Mouse (Mus musculus) ZHBTc4 (cell line): ENCODE data around the gene Stk39.

Source experiments
- DNase-seq: peaks from one replicate; pipeline ENCODE4 v3.0.0-alpha.2; 2011; ENCODE audit warnings: low read depth, low spot score

Gene Stk39

DNA sequence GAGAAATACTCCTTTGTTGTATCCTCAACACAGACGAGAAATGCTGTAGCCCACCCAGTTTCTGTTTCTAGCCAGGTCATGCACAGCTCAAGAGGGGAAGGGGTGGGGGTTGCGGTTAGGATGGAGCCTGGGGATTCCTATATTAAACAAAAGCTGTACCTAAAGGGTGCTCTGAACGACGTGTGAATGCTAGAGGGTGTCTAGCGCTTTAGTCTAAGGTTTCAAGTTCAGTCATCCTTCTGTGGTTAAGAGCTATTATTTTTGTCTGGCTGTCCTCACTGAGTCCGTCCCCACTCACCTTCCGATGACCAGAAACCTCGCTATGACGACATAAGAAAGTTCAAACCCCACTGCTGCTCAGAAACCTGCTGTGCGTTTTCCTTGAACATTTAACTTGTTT, 182.9 kb downstream of the Stk39 start:
- DNase-seq, result no peak

DNA sequence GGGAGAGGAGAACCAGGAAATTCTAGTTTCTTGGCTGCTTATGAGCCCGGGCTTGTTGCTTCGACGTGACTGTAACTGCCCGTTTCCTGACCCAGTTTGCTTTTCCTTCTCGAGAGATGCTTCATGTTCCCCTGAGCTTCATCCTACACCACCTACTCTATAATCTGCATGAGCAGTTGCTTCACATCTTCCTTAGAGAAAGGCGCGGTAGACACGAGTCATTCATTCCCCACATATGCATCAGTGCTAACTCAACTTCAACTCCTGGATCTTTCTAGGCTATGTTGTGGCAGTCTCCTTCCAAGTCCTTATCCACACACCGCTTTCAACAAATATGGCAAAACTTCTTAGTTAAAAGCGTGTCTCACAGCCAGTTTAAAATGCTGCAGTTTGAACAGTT, 184.0 kb downstream of the Stk39 start:
- no peak for DNase-seq

DNA sequence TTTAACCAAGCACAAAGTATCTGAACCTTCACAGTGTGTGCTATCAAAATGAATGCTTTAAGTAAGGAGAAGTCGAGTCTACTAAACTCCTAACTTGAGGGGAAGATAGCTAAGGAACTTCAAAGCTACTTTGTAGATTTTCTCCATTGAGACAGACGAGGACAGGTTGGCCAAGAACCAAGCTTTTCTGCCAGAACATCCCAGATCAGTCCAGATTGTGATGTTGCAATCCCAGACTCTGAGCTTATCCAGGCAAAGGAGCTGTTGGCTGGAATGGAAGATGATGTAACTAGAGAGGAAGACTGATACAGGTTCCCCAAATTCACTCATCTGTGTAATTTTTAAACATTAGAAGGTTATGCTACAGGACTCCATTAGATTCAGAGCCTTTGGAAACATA, 187.7 kb downstream of the Stk39 start:
- no peak for DNase-seq

DNA sequence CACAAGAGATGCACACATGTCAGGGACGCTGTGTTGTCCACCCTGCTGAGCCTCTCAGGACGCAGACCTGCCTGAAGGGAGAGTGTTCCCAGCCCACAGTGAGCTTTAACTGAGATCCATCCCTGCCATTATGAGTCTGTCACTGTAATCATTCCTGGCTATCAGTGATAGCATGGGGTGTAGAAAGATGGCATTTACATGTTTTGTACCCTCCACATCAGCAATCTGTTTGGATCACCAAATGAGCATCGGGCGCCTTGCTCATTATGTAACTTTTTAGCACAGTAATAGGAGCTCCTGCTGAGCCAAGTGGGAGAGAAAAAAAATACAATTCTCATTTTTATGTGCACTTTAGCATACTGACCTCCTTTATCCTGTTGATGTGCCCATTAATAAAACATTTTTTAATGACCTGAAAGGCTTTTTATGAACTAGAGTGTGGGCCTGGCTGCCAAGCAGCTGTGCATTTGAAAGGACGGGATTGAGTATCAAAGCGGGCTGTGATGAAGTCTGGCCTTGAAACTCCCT, 189.0 kb downstream of the Stk39 start:
- peak; percentile 17 for DNase-seq

DNA sequence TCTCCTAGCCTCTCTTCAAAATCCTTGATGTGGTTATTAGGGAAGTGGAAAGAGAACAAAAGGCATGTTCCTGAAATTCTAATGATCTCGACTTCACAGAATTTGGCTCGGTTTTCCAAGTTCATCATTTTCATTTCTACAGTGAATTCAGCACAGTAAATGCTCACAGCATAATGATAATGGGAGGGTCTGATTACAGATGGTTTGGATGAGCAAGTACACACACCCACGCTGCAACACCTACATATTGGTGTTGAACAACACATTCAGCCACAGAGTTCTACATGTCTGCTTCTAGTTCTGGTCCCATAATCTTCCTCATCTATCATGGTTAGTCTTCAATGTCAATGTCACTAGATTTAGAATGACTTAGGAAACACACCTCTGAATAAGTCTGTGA, 190.5 kb downstream of the Stk39 start:
- DNase-seq, result no peak

DNA sequence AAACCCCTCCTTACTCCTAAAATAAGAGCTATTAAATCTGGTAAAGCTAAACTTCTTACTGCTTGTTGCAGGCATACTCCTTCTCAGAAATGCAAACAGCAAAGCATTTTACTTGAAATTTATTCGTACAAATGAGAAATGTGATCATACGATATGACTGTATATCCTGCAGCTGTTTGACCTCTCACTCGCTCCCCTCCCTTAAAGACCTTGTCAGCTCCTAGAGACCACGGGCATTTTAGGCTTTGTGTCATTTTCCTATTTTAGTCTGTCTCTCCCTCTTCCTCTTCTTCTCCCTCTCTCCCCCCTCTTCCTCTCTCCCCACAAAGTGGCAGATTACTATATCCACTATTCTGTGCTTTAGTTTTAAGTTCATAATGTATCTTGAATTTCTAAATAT, 200.8 kb downstream of the Stk39 start:
- no peak for DNase-seq

DNA sequence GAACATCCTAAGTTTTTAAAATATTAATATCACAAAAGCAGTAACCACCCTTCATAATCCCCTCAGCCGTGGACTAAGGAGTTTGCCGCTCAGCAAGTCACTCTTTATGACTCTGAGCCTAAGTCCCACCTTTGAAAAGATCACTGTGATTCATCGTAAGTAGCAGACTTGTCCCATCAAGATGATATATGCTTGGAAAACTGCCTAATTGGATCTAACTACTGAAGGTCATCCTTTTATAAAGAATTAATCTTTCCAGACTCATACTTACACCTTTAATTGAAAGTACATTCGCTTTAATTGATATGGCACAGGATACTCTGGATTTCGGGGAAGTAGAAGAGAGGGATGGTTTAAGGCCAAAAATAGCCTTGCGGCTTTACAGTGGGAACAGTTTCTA, 201.2 kb downstream of the Stk39 start:
- DNase-seq, result no peak

DNA sequence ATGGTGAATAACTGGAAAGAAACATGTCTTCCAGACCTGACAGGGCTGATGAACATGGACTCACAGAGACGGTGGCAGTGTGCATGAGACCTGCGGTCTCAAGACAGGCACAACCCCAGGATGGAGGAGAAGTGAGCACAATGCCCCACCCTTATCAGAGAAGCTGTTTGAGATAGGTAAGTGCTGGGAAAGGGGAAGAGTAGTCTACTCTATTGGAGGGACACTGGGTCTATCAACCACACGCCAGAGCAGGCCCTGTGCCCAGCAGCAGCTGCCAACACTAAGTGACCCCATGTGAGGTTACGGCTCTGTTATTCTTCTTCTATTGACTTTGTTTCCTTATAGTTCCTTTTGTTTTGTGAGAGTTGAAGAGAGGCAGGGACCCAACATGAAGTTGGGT, 202.4 kb downstream of the Stk39 start:
- no peak for DNase-seq

DNA sequence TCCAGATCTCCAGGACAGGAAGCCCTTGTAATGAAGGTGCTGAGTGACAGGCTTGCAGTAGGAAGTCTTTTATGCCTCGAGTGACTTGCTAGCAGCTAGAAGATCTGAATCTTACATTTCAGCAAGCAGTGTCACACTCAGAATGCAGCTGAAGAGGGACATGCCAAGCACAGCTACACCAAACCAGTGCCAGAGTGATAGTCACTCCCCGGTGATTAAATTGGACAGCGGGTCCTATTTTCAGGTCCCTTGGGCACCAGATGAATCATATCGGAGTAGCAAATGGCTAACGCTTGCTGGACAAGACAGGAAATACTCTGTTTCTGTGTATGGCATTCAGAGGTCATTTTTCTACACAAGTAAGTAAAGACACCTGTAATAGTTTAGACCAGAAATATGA, 207.2 kb downstream of the Stk39 start:
- DNase-seq, result no peak

DNA sequence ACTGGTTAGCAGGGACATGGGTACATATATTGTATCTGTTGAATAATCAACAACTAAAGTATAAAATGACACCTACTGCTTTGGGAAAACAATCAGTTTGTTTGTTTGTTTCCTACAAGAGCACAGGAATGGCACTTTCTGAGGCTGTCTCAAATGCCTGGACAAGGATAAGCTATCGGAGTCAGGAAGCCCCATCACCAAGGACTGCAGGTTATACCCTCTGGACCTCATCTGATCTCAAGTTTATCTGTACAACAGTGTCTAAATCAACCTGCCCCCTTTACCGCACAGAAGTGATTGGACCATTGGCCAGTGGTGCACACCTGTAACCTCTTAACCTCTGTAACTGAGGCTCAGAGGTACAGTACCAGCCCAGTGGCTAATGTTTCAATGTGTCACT, 211.2 kb downstream of the Stk39 start:
- no peak for DNase-seq

DNA sequence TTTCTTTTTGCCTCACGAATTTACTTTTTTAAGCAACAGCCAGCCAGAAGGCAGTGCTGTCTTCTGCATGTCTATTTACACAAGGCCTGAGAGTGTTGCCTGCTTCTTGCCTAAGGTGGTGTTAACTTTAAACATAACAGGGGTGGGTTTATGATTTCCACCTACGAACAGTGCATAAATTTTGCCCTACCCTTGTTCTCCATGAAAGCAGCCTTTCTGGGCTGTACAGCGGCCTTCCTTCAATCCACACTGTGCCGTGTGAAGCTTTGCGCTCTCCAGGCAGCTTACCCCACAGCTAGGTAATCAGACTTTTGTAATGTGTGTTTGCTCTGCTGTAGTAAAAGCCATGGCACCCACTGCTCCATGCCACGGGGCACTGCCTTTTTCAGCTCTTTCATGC, 214.5 kb downstream of the Stk39 start:
- DNase-seq, result no peak

DNA sequence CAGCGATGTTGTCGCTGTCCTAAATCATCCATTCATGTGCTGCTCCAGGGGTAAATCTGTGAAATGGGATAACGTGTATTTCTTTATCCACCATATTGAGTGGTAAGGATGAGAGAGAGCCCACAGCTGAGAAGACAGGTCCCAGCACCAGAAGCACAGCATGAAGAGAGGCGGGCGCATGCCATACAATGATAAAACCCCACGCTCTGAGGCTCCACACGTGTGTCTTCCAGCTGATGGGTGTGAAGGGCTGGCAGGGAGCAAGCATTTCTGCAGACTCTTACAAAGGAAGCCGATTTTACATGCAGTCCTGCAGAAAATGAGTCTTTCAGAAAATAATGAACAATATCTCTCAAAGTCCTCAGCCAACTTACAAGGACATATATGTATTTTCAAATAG, 215.6 kb downstream of the Stk39 start:
- DNase-seq, result no peak

DNA sequence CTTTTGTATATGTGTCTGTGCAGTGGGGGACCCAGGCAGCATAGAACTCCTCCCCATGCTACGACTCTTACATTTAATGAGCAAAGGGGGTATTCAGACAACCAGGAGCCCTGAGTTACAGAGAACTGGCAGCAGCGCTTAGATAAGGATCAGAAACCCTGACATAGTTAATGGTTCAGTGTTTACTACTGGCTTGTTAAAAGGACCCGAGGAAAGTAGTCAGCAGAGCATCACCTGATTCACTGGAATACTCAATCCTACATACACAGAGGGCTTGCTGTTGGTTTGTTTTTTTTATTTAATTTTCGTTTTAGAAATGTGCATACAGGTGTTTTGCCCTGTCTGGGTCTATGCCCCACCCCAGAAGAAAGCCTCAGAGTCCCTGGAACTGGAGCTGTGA, 217.3 kb downstream of the Stk39 start:
- DNase-seq, result no peak

DNA sequence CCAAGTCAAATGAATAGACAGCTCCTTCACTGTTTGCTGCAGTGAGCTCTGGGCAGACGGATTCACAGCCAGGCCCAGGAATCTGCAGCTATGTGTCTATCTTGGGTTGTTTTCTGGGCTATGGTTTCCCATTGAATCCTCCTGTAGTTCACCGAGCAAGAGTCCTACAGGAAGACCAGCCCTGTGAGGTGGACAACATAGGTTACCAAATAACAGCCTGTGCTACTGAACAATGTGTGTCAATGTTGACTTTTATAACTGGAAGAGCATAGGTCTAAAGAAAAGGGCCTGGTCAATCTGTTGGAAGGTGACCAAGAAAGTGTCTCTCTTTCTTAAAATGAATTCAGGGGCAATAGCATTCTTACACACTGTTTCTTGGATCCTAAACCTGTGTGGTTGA, 218.8 kb downstream of the Stk39 start:
- DNase-seq, result no peak

DNA sequence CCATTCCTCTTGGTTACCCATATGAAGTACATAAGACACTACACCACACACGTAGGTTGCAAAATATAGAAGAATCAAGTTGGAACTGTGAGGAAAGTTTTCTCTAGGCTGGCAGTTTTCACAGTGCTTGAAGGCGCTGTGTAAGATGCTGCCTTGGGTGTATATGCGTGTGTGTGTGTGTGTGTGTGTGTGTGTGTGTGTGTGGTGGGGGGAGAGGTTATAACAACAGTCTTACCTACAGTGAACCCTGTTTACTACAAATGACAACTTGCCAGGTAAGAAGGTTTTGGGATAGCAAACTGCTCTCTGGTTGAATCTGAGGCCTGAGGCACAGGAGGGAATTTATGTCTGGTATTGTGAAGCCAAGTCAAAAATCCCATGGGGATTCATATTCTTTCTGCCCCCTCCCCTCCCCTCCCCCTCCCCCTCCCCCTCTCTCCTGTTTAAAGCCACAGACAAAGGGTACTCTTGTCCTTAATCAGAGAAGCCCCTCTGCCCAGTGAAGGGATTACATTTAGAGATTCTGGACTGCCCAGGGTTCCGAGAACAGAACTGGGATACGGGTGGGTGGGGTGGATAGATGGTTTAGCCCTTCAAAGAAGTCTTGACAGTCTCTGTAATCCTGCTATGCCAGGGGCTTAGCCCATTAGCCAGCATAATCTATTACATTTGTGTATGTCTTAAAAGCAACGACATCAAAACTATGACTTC, 219.9 kb downstream of the Stk39 start:
- no peak for DNase-seq

DNA sequence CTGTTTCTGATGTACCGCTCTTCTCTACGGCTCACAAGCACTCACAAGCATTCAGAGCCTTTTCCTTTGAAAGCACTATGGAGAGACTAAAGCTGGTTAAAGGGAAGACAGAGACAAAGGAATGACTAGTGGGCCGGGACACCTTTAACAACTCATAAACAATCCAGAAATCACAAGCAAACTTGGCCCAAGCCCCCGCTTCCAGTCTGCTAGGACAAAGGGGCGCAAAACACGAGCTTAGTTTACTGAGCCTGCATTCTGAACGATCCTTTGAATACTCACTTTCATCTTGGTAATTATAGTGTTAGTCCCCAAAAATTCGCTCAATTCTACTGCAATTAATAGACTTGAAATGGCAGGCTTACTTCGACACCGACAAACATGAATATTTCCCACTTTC, 221.2 kb downstream of the Stk39 start:
- DNase-seq, result no peak

DNA sequence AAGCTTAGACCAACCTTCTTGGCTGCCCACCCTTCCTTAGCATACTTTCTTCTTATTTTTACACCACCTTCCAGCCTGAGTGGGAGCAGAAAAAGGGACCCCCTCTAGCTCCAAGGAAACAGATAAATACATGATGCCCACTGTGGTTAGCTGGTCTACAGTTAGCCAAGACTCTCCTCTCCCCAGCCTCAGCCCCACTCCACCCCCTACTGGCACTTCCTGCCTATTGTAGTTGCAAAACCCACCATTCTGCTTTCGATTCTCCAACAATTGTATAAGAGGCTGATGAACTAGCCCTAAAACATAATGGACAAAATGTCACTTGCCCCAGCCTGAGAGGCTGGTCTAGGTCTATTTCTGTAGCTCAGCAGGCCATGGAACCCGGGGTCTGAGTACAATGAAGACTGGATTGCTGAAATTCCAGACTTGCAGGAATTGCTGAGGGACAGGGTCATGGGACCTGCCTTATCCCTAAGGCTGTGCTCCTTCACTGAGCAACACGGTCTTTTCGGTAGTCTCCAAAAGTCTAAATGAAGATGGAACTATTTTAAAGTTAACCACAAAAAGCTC, 222.1 kb downstream of the Stk39 start:
- peak; percentile 72 for DNase-seq

DNA sequence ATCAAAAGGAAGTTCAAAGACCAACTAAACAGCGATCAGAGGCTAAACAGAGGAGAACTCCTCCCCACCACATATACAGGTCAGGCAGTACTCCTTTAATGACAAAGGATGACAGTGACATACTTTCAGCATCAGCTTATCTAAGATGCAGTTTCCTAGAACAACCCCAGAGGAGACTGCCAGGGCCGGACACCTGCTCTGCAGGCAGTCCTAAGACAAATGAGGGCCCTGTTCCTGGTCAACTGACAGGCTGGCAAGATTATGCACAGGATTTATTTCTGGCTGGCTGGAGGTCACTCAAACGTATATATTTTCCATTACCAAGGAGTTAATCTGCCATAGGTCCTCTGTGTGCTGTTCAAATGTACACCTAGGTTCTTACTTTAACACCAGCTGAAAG, 225.8 kb downstream of the Stk39 start:
- DNase-seq, result no peak

DNA sequence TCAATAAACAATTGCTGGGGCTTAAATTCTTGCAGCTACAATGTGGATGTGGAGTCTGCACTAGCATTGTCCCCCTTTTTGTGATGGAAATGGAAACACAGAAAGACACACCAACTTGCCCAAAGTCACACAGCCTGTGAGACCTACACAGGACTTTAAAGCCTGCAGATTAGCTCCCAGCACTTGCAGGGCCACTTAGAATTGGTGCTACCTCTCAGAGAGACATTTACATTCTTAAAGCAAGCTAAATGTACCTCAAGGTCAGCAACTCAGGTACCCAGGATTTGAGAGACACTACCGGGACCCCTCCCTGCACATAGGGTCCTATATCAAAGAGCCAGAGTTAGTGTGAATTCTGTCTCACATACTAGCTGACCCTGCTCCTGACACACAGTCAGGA, 227.5 kb downstream of the Stk39 start:
- peak; percentile 44 for DNase-seq

DNA sequence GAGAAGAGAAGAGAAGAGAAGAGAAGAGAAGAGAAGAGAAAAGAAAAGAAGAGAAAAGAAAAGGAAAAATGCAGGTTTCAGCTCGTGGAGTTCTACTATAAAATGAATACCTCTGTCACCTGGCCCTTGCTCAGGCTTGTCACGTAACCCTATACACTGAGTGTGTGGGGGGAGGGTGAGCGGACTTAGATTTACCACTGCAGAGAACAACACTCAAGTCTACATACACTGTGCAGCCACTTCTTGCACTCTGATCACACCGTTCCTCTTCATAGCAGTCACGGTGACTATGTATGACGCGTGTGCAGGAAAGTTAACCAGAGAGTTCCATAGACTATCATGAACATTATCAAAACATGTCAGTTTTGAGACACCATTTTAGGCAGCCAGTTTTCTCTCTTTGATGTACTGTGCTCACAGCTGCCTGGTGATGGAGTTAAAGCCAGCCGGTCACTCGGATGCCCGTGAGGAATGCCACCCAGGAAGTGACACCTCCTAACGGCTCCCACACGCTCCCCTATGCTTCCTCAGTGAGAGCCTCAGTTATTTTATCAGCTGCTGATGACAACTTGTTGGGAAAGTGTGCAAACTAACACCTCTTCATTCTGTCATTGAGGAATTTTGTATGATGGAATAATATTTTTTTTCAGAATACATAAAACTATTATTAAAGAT, 228.1 kb downstream of the Stk39 start:
- DNase-seq, result no peak

DNA sequence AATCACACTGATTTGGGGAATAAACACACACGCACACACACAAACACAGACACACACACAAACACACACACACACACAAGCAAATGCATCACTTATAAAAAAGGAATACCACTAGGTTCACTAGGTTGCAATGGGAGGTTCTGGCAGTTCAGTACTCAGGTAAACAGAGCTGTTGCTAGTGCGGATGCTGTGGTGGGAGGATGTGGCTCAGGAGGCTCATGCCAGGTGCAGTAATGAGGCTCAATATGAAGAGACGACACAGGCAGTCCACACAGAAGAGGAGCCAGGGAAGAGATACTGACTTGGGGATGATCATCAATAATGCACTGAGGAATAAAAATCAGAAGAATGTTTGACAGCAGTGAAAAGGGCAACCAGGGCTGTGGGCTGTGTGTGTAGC, 228.8 kb downstream of the Stk39 start:
- no peak for DNase-seq

DNA sequence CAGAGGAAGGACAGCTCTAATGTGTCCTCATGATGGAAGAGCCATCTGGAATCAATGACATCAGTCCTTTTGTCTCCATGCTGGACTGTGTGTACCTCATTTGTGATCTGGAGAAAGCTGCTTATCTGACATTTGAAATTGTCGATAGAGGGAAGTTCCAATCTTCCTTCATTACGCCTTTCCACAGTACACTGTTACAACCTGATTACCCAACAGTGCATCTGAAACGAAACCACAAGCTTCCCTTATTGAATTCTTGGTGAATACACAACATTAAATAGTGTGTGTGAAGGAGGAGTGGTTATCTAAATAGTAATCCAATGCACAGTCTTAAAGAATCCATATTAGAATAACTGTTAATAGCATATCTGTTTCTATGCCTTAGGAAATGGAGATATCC, 230.0 kb downstream of the Stk39 start:
- DNase-seq, result no peak

DNA sequence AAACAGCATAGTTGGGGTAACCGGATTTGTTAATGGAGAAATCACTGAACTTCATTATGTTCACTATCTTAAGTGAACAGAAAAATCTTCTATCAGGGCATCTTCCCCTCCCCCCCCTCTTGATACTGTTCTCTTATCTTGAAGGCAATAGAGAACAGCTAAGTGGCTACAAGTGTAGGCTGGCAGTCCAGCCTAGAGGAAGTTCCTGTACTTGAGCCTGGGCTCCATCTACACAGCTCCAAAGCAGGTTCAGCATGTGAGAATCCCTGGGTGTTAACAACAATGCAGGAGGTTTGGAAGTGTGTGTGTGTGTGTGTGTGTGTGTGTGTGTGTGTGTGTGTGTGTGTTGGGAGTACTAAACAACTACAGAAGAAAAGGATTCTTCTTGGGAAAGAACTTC, 230.4 kb downstream of the Stk39 start:
- no peak for DNase-seq
